Mouse (Mus musculus) lung, adult 2 months (tissue): ENCODE measurements around the gene Cfap54. TPM values are rescaled to one million over a fixed set of nuclear protein-coding genes. Genes with fewer than 3 reads are reported as not detected.

Experiments used
- DNase-seq: peaks from one replicate; pipeline ENCODE4 v3.0.0; 2022
- H3K4me1 ChIP-seq: fragments of 200-500 bp; 2 replicates; pipeline ENCODE4 v1.6.1; 2011; ENCODE audit warnings: low read length; ENCODE audit not compliant: control insufficient read depth, insufficient read depth
- H3K4me3 ChIP-seq: fragments of 200-500 bp; replicated peaks from 2 replicates; pipeline ENCODE3; 2011; ENCODE audit warnings: low read depth, mild to moderate bottlenecking, control low read depth, low read length; ENCODE audit errors: extremely low read depth
- CTCF ChIP-seq: fragments of 200-500 bp; IDR thresholded peaks from 2 replicates; pipeline ENCODE4 v1.5.1; 2011; ENCODE audit warnings: mild to moderate bottlenecking, low read length, control low read depth; ENCODE audit not compliant: insufficient read depth
- POLR2A ChIP-seq: fragments of 200-500 bp; IDR thresholded peaks from 2 replicates; pipeline ENCODE4 v1.6.1; 2011; ENCODE audit warnings: low read depth, mild to moderate bottlenecking, control low read depth, low read length, borderline replicate concordance; ENCODE audit errors: extremely low read depth
- WGBS: fragments of 180-500 bp; shearing (Covaris S2); methylation state at CpG from one replicate; pipeline ENCODE4 v1.1.7; 2018; 5-methylcytosine and 5-hydroxymethylcytosine counted together
- polyA plus RNA-seq: library from polyadenylated mRNA; depleted of rRNA; stranded (reverse); fragments of >200 nt; gene quantifications from 2 replicates; pipeline ENCODE4 v1.2.3, GENCODE M21; 2012; rRNA removed

Gene Cfap54
- polyA plus RNA-seq, 1 experiment = 2.3 TPM

DNA sequence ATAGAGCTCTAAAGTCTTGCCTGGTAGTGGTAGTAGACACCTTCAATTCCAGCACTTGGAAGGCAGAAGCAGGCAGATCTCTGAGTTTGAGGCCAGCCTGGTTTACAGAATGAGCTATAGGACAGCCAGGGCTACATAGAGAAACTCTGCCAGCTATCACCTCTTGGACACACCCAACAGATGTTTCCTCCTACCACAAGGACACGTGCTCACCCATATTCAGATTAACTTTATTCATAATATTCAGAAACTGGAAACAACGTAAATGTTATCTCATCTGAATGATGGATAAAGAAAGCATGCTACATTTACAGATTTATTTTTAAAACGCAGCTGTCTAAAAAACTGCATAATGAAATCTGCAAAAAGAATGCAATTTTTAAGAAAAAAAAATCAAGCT is 351.1 kb downstream of the Cfap54 start:
- Histone ChIP-seq H3K4me3 (no peak overlapping the region), H3K4me1 (no peaks in the 10 kb centered on the region)
- 72% methylated on average over 3 of the region's 3 CpGs for WGBS
- TF ChIP-seq CTCF = no peak
- no peak for TF ChIP-seq POLR2A
- DNase-seq = no peak

DNA sequence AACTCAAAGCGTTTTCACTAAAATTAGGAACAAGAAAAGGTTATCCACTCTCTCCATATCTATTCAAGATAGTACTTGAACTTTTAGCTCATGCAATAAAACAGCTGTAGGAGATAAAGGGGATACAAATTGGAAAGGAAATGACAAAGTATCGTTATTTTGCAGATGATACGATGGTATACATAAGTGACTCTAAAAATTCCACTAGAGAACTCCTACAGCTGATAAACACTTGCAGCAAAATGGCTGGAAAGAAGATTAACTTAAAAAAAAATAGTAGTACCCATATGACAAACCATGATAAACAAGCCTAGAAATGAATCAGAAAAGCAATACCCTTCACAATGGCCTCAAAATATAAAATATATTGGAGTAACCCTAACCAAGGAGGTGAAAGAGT is 352.7 kb downstream of the Cfap54 start:
- Histone ChIP-seq H3K4me3 (no peak overlapping the region), H3K4me1 (no peaks in the 10 kb centered on the region)
- TF ChIP-seq POLR2A = no peak
- TF ChIP-seq CTCF = no peak
- DNase-seq = no peak
- WGBS = 64% methylated on average over 3 of the region's 3 CpGs

Other genes with a start within 250 kb of the Cfap54 start
- 18.0 and 18.2 TPM in 2 replicates for gene Cdk17, start 79.3 kb upstream of the Cfap54 start, polyA plus RNA-seq
- gene Elk3, start 229.5 kb upstream of the Cfap54 start, polyA plus RNA-seq = 76.0 and 99.4 TPM in 2 replicates